Mouse (Mus musculus) neutrophil, adult 65 days (primary cell): ENCODE results near the gene Gadd45b. TPM values are rescaled to one million over a fixed set of nuclear protein-coding genes. Genes with fewer than 3 reads are reported as not detected.

Source experiments
- total RNA-seq: library from RNA; stranded (reverse); gene quantifications from 2 replicates; pipeline ENCODE4 v1.2.4, GENCODE M21; 2023

Gene Gadd45b
- total RNA-seq = 50.6 and 86.7 TPM in 2 replicates

GRCm38 (mm10) chr10:80929299-80930226, at the start of gene Gadd45b:
Gene Gadd45b, plus strand, starts transcription at chr10:80930073.

GRCm38 (mm10) chr10:80900318-80901247, 29.3 kb upstream of the Gadd45b start, which contains the start of gene Timm13:
Gene Timm13, minus strand, starts transcription at chr10:80900969.

GRCm38 (mm10) chr10:80917779-80918434, 12.0 kb upstream of the Gadd45b start, which contains the start of gene Lmnb2:
Gene Lmnb2, minus strand, starts transcription at chr10:80918245.

Other genes starting within 250 kb of the Gadd45b start
- gene Mob3a, start 228.1 kb upstream of the Gadd45b start, total RNA-seq = 140 and 155 TPM in 2 replicates
- gene Izumo4, start 227.9 kb upstream of the Gadd45b start, total RNA-seq = 8.4 and 14.1 TPM in 2 replicates
- gene Ap3d1, start 187.8 kb upstream of the Gadd45b start, total RNA-seq = 99.7 and 123 TPM in 2 replicates
- gene Dot1l, start 174.9 kb upstream of the Gadd45b start, total RNA-seq = 21.3 and 32.2 TPM in 2 replicates
- gene Sf3a2, start 131.9 kb upstream of the Gadd45b start, total RNA-seq = 39.7 and 47.3 TPM in 2 replicates
- 62.9 and 84.6 TPM in 2 replicates for gene Plekhj1, start 131.4 kb upstream of the Gadd45b start, total RNA-seq
- gene Amh, start 124.8 kb upstream of the Gadd45b start, total RNA-seq = 0.77 and 1.2 TPM in 2 replicates
- not detected in 2 replicates for gene Jsrp1, start 116.6 kb upstream of the Gadd45b start, total RNA-seq
- gene Oaz1, start 103.4 kb upstream of the Gadd45b start, total RNA-seq = 506 and 673 TPM in 2 replicates
- gene Lingo3, start 86.0 kb upstream of the Gadd45b start, total RNA-seq = not detected in 2 replicates
- 10.1 and 19.3 TPM in 2 replicates for gene Lsm7, start 74.9 kb upstream of the Gadd45b start, total RNA-seq
- gene Sppl2b, start 74.8 kb upstream of the Gadd45b start, total RNA-seq = 14.0 and 15.8 TPM in 2 replicates
- gene Tmprss9, start 58.2 kb upstream of the Gadd45b start, total RNA-seq = not detected in 2 replicates
- 35.2 and 38.8 TPM in 2 replicates for gene Timm13, start 29.1 kb upstream of the Gadd45b start, total RNA-seq
- gene Lmnb2, start 11.8 kb upstream of the Gadd45b start, total RNA-seq = 17.8 and 24.7 TPM in 2 replicates
- gene Gng7, start 84.9 kb downstream of the Gadd45b start, total RNA-seq = 0.23 and 0.92 TPM in 2 replicates
- not detected in 2 replicates for gene Diras1, start 95.6 kb downstream of the Gadd45b start, total RNA-seq
- gene Slc39a3, start 107.4 kb downstream of the Gadd45b start, total RNA-seq = 11.5 and 13.1 TPM in 2 replicates
- gene Sgta, start 130.1 kb downstream of the Gadd45b start, total RNA-seq = 47.2 and 56.7 TPM in 2 replicates
- gene Thop1, start 140.0 kb downstream of the Gadd45b start, total RNA-seq = 4.0 TPM in 2 replicates
- 0.25 and 0.34 TPM in 2 replicates for gene Creb3l3, start 168.8 kb downstream of the Gadd45b start, total RNA-seq
- 72.4 and 96.2 TPM in 2 replicates for gene Map2k2, start 175.8 kb downstream of the Gadd45b start, total RNA-seq
- gene Zbtb7a, start 205.1 kb downstream of the Gadd45b start, total RNA-seq = 58.8 and 72.8 TPM in 2 replicates
- 27.7 and 33.9 TPM in 2 replicates for gene Pias4, start 237.8 kb downstream of the Gadd45b start, total RNA-seq
- 599 and 665 TPM in 2 replicates for gene Eef2, start 246.6 kb downstream of the Gadd45b start, total RNA-seq